Mouse (Mus musculus): ENCODE data around the gene Racgap1.

The Racgap1 gene

GRCm38 (mm10) chr15:99589704-99590103 is 61.8 kb downstream of the Racgap1 start:
- DNase-seq (ENCODE audit: low spot score): no peak

GRCm38 (mm10) chr15:99589237-99589636 is 62.2 kb downstream of the Racgap1 start:
- no peak for DNase-seq (ENCODE audit: low spot score)

- DNase-seq (ENCODE audit: low spot score): no peak
Measured at GRCm38 (mm10) chr15:99586525-99586924, 64.9 kb downstream of the Racgap1 start.

- DNase-seq (ENCODE audit: low spot score): no peak
Measured at GRCm38 (mm10) chr15:99585741-99586140, 65.7 kb downstream of the Racgap1 start.

- DNase-seq (ENCODE audit: low spot score): no peak
Measured at GRCm38 (mm10) chr15:99584407-99585202, 66.9 kb downstream of the Racgap1 start.

- no peak for DNase-seq (ENCODE audit: low spot score)
Measured at GRCm38 (mm10) chr15:99583463-99584344, 67.8 kb downstream of the Racgap1 start.

- DNase-seq (ENCODE audit: low spot score): no peak
Measured at GRCm38 (mm10) chr15:99578802-99579485, 72.5 kb downstream of the Racgap1 start, which contains the start of gene Aqp2. Gene Aqp2 (plus strand): TSS chr15:99579055.
